Mouse (Mus musculus) lung, adult 10 weeks (tissue): ENCODE results near the gene Svs5. TPM values are rescaled to one million over a fixed set of nuclear protein-coding genes. Genes with fewer than 3 reads are reported as not detected.

Experiments used
- polyA plus RNA-seq: library from polyadenylated mRNA; stranded (reverse); fragments of 350-450 nt; fragmentation: Illumina TruSeq; extraction: RNeasy Lipid Tissue Mini Kit (QIAGEN cat#74804); gene quantifications from one replicate; pipeline ENCODE4 v1.2.3, GENCODE M21; 2014; ENCODE audit warnings: low read depth, low replicate concordance; ENCODE audit not compliant: insufficient read depth

The Svs5 gene
- polyA plus RNA-seq: not detected

DNA sequence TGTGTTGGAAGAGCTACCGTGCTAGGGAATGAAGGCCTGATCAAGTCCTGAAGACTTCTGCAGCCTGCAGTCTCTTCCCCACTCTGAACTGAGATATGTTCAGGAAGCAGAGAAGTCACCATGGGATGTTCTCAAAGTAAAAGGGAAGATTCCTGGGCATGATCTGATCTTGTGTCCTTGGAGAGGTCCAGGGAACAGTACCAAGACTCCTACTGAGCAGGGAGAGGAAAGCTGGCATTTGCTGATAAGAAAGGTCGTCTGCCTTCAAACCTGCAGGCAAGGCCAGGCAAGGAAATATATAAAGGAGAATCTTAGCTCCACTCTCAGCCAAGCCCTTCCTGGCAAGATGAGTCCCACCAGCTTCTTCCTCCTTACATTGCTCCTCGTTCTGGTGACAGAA is at the start of gene Svs5:
Gene Svs5, plus strand, starts transcription at position 301 of the 400 bp plus-strand sequence.

GRCm38 (mm10) chr2:164288968-164289367 is 43.6 kb upstream of the Svs5 start, which contains the start of gene Svs3a:
Gene Svs3a (plus strand): TSS chr2:164289268.

GRCm38 (mm10) chr2:164316451-164316850 is 16.1 kb upstream of the Svs5 start, which contains the start of gene Svs6:
Gene Svs6 (plus strand): TSS chr2:164316751.

Other genes starting within 250 kb of the Svs5 start
- not detected for gene Kcns1, start 161.6 kb upstream of the Svs5 start, polyA plus RNA-seq
- not detected for gene Wfdc5, start 150.0 kb upstream of the Svs5 start, polyA plus RNA-seq
- gene Wfdc12, start 142.1 kb upstream of the Svs5 start, polyA plus RNA-seq: not detected
- gene Wfdc15a, start 132.6 kb upstream of the Svs5 start, polyA plus RNA-seq: not detected
- not detected for gene Wfdc15b, start 111.1 kb upstream of the Svs5 start, polyA plus RNA-seq
- not detected for gene Svs2, start 94.3 kb upstream of the Svs5 start, polyA plus RNA-seq
- not detected for gene Svs3b, start 76.1 kb upstream of the Svs5 start, polyA plus RNA-seq
- not detected for gene Svs4, start 54.3 kb upstream of the Svs5 start, polyA plus RNA-seq
- not detected for gene Svs3a, start 43.5 kb upstream of the Svs5 start, polyA plus RNA-seq
- not detected for gene Svs6, start 16.0 kb upstream of the Svs5 start, polyA plus RNA-seq
- 98.1 TPM for gene Slpi, start 56.4 kb downstream of the Svs5 start, polyA plus RNA-seq
- 10.2 TPM for gene Rbpjl, start 70.4 kb downstream of the Svs5 start, polyA plus RNA-seq
- gene Matn4, start 72.4 kb downstream of the Svs5 start, polyA plus RNA-seq: 22.9 TPM
- 109 TPM for gene Sdc4, start 111.1 kb downstream of the Svs5 start, polyA plus RNA-seq
- 37.0 TPM for gene Sys1, start 124.2 kb downstream of the Svs5 start, polyA plus RNA-seq
- gene Gm20458, start 128.2 kb downstream of the Svs5 start, polyA plus RNA-seq: not detected
- gene Trp53tg5, start 141.0 kb downstream of the Svs5 start, polyA plus RNA-seq: not detected
- gene Dbndd2, start 153.4 kb downstream of the Svs5 start, polyA plus RNA-seq: 69.5 TPM
- gene Pigt, start 164.8 kb downstream of the Svs5 start, polyA plus RNA-seq: 34.2 TPM
- gene Wfdc2, start 229.7 kb downstream of the Svs5 start, polyA plus RNA-seq: 2,326 TPM
- gene Spint3, start 240.7 kb downstream of the Svs5 start, polyA plus RNA-seq: not detected